Mouse (Mus musculus) layer of hippocampus, adult 11-12 months (tissue): ENCODE measurements around the gene Gys1.
"Not testable (repeated sequence)": the region's sequence is repeated elsewhere in the genome, so short reads cannot be mapped to it uniquely, and the experiment has no call there.

Experiments
- DNase-seq: peaks from one replicate; pipeline ENCODE4 v3.0.0; 2022; ENCODE audit warnings: low spot score

The Gys1 gene

DNA sequence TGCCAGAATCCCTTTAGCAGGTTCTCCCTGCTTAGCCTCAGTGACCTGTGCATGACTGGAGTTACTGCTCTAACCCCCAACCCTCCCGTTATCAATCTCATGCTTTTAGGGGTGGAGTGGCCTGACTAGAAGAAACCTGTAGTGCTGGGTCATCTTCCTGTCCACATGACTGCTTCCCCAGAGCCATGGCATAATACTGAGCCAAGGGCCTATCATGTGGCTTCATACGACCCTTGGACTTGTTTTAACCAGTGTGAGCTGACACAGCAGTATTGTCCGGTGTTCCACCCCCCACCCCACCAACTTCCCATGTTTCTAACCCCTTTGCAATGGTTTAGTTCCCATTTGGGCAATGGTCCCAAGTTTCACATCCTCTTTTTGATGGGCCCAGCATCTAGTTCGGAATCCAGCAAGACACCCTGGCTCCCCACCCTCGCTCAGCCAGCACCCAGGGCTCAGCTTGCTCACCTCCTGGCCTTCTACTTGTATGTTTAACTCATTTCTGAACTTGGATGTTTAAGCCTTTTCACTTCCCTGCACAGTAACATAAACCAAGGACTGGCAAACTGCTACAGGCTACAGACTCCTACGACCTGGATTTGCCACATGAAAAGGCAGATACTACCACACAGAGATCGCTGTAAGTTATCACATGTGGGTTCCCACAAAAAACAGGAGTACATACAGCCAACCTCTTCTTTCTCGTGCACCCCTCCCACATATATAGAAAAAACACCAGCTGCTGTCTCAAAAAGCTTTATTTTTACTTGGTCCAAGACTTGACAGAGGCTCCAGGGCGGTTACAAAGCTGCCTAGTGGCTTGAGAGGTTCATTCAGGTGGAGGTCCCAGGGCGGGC, 22.8 kb downstream of the Gys1 start:
- DNase-seq: peak; percentile 46

- DNase-seq: peak; percentile 82
These were observed 24.3 kb downstream of the Gys1 start for GRCm38 (mm10) chr7:45458748-45459563.

- peak; percentile 98 for DNase-seq
These were observed 25.0 kb downstream of the Gys1 start, which contains the start of gene Ftl1 for GRCm38 (mm10) chr7:45459564-45460140. Ftl1 (minus strand) TSS chr7:45459884.

GRCm38 (mm10) chr7:45460377-45460776, 25.7 kb downstream of the Gys1 start:
- DNase-seq: no peak

DNA sequence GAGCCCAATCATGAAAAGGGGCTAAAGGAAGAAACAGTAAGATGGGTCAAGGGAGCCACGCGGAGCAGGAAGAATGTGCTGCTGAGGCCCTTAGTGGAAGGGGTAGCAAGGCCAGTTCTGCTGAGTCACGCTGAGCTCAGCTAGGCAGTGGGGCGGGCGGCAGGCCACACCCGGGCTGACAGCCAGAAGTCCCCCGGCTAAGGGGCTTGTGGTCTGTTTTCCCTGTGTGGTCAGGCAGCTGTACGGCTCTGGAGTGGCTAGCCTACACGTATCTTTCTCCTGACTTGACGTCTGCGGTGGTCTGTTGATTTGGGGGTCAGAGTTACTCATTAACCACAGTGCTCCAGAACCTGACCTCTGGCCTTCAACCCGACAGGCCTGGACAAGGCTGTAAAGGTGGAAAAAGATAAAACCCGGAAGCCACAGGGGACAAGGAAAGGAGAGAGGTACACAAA, 26.2 kb downstream of the Gys1 start:
- peak; percentile 56 for DNase-seq

- DNase-seq: no peak
These were observed 26.7 kb downstream of the Gys1 start for GRCm38 (mm10) chr7:45461326-45461725.

GRCm38 (mm10) chr7:45461781-45462180, 27.1 kb downstream of the Gys1 start:
- no peak for DNase-seq

DNA sequence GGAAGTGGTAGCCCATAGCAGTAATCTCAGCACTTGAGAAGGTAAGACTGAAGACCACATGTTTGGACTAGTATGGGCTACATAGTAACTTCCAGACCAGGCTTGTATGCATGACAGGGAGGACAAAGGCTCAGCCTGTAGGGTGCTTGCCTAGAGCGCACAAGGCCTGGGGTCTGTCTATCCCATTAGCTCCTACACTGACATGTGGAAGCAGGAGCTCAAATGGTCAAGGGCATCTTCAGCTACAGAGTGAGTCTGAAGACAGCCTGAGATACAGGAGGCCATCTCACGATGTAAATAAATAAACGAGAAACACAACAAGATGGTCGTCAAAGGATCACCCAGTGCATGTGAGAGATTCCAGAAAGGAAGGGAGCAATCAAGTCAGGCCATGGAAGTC, 27.7 kb downstream of the Gys1 start:
- DNase-seq: no peak

DNA sequence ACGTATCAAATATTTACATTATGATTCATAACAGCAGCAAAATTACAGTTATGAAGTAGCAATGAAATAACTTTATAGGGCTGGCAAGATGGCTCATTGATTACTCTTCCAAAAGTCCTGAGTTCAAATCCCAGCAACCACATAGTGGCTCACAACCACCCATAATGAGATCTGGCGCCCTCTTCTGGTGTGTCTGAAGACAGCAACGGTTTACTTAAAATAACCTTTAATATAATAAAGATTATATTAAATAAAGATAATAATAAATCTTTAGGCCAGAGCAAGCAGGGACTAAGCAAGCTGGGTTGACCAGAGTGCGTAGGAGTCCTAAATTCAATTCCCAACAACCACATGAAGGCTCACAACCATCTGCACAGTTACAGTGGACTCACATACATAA, 28.2 kb downstream of the Gys1 start:
- DNase-seq: not testable (repeated sequence)

DNA sequence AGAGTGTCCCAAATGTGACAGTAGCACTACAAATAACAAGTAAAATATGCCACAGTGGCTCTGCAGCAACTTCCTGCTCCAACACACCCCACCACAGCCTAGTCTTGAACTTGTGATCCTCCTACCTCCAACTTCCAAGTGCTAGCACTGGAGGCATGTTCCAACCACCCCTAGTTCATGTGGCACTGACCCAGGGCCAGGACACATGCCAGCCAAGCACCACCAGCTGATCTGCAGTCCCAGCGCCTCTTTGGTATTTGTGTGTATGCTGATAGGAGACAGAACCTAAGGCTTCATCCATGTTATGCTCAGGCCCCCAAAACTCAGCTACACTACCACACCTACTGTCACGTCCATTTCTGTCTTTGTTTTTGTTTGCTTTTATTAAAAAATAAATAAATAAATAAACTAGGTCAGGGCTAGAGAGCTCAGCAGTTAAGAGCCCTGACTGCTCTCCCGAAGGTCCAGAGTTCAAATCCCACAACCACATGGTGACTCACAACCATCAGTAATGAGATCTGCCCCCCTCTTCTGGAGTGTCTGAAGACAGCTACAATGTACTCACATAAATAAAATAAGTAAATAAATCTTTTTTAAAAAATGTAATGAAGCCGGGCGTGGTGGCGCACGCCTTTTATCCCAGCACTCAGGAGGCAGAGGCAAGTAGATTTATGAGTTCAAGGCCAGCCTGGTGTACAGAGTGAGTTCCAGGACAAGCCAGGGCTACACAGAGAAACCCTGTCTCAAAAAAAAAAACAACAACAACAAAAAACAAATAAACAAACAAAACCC, 29.5 kb downstream of the Gys1 start:
- no peak for DNase-seq

GRCm38 (mm10) chr7:45465112-45465511, 30.5 kb downstream of the Gys1 start:
- DNase-seq: no peak

DNA sequence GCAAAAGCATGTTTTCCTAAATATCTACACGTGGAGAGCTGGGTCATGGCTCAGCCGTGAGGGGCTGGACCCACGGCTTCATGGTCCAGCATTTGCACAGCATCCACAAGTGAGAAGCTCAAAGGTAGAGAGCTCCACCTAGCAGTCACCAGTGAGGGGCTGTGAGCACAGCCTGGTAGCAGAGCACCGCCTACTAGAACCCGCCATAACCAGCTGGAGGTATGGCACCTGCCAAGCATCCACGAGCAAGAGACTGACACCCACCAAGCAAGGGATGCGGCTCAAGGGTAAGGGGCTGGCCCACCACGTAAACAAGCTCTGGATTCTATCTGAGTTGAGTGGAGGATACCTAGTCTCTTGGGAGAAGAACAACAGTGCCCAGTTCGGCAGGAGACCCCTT, 30.9 kb downstream of the Gys1 start:
- no peak for DNase-seq

DNA sequence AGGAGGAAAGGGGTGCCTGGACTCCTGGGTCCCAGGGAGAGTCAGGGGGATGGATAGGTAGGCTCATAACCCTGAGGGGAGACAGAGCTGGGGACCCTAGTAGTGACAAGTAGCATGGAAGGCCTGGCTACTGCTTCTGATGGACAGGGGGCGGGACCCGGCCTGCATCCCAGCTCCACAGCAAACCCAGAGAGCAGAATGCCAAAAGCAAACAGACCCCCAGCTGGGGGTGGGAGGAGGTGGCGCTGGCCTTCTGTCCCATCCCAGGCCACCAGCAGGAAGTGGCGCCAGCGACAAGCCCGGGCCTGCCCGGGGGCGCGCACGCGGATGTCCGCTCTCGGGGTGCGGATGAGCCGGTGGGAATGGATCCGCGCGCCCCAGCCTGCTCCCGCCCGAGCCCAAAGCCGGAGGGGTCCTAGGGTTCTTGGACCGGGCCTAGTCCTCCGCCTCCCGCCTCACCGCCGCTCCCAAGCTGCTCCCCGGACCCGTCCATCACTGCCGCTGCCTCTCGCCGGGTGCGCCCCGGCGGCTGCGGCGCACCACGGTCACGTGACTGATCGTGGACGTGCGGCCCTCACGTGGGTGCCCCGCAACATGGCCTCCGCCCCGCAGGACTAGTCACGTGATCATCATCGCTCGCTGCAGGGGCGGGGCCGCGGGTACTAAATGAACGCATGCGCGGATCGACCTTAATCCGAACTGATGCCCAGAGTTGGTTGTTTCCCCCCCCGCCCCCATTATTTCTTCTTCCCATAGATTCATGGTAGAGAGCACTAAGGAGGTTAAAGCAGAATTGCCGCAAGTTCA, 31.8 kb downstream of the Gys1 start, which contains the start of gene Bax:
Gene Bax, minus strand, starts transcription at position 616 of the 807 bp plus-strand sequence.
- DNase-seq: peak; percentile 97

DNA sequence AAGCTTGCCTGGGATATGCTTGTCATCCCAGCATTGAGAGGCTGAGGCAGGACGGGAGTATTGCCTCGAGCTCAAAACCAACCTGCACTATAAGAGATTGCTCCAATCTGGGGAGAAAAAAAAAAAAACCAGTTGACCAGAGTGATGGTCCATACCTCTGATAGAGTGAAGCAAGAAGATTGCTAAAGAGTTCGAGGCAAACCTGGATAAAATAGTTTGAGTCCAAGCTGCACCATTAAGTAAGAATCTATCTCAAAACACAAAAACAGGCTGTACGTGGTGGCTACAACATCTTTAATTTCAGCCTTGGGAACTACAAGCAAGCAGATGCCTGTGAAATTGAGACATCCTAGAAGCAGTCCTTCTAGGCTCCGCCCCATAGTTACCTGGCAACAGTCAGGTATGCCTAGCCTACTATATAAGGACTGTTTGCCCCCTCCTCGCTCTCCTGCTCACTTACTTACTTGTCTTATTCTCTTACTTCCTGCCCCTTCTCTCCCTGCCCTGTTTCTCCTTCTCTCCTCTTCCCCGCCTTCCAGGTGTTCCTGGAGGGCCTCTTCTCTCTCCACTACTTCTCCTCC, 32.5 kb downstream of the Gys1 start:
- no peak for DNase-seq

GRCm38 (mm10) chr7:45470869-45471268, 36.2 kb downstream of the Gys1 start:
- peak; percentile 82 for DNase-seq

GRCm38 (mm10) chr7:45475291-45475969, 40.8 kb downstream of the Gys1 start:
- no peak for DNase-seq

DNA sequence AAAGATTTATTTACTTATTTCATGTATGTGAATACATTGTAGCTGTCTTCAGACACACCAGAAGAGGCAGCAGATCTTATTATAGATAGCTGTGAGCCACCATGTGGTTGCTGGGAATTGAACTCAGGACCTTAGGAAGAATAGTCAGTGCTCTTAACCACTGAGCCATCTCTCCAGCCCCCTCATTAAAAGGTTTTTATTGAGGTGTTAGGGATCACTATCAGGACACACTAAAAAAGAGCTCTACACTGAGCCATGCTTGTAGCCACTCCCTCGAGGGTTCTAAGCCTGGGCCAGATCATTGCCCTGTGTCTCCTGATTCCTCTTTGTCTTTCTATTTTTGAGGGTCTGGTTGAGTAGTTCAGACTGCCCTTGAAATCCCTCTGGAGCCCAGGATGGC, 41.8 kb downstream of the Gys1 start:
- DNase-seq: no peak

GRCm38 (mm10) chr7:45477003-45477402, 42.4 kb downstream of the Gys1 start:
- DNase-seq: no peak

DNA sequence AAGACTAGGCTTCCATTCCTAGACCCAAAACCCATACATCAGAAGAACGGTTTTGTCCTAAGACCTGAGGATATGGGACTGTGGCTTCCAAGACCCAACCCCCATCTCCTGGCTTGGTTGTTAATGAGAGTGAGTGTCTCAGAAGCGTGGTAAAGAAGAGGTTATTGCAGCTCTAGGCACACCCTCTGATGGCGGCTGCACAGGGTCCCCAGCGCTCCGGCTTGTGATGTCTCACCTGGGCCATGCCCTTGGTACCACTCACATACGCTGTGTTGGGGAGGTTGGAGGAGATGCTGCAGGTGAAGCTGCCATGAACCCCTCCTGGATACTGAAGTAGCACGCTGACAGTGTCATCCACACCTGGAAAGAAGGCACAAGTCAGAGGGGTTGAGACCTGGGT, 44.1 kb downstream of the Gys1 start:
- no peak for DNase-seq

DNA sequence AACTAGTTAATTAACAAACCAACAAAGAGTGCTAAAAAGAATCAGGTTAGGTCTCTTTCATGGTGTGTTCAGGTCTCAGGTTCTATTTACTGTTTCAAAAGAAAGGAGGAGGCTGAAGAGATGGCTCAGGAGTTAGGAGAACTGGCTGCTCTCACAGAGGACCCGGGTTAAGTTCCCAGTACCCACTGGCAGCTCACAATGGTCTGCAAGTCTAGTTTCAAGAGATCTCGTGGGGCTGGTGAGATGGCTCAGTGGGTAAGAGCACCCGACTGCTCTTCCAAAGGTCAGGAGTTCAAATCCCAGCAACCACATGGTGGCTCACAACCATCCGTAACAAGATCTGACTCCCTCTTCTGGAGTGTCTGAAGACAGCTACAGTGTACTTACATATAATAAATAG, 45.7 kb downstream of the Gys1 start:
- DNase-seq: not testable (repeated sequence)
